Mouse (Mus musculus): ENCODE data around the gene Ubc. TPM values are rescaled to one million over a fixed set of nuclear protein-coding genes. Genes with fewer than 3 reads are reported as not detected.
"Not testable (repeated sequence)": the region's sequence is repeated elsewhere in the genome, so short reads cannot be mapped to it uniquely, and the experiment has no call there.

Ubc gene
- 1,127 and 1,268 TPM in 2 replicates for polyA plus RNA-seq (2015; fragmentation: Nextera tagmentation; extraction: Ambion mirVana)

GRCm38 (mm10) chr5:125389579-125390441, at the start of gene Ubc:
Gene Ubc (minus strand): TSS chr5:125390202.
- Histone ChIP-seq H3K36me3 (peaks cover 15% of the 10 kb centered on the region), H3K27me3 (no peaks in the 10 kb centered on the region), H3K9me3 (no peaks in the 10 kb centered on the region), H3K4me1 (replicated peaks) (peaks cover 59% of the 10 kb centered on the region), H3K4me2 (peak within 1 kb of the TSS; percentile 96), H3K4me3 (peak within 1 kb of the TSS; percentile 100), H3K9ac (peak within 1 kb of the TSS; percentile 100), H3K27ac (replicated peaks) (peak within 1 kb of the TSS; percentile 98)
- 1% methylated on average over 69 of the region's 69 CpGs for WGBS
- ATAC-seq (ENCODE audit: low read depth), result peak; percentile 44

- Histone ChIP-seq H3K36me3 (peaks cover 24% of the 10 kb centered on the region), H3K4me1 (replicated peaks) (peaks cover 12% of the 10 kb centered on the region), H3K4me2 (peak overlapping the region; percentile 87), H3K4me3 (peak overlapping the region; percentile 84)
- WGBS, result 53% methylated on average over 15 of the region's 15 CpGs
- not testable (repeated sequence) for H3K9ac ChIP-seq; H3K27ac ChIP-seq (replicated peaks); H3K27me3 ChIP-seq; H3K9me3 ChIP-seq; ATAC-seq (ENCODE audit: low read depth)
Measured at GRCm38 (mm10) chr5:125434347-125434746, 44.3 kb upstream of the Ubc start.

GRCm38 (mm10) chr5:125433793-125434337, 43.9 kb upstream of the Ubc start, which contains the start of gene Dhx37:
Gene Dhx37 (minus strand): TSS chr5:125434121.
- peak; percentile 96 for ATAC-seq (ENCODE audit: low read depth)
- WGBS, result under 1% methylated on average over 46 of the region's 46 CpGs
- Histone ChIP-seq H3K9ac (peak within 1 kb of the TSS; percentile 89), H3K4me2 (peak within 1 kb of the TSS; percentile 87), H3K27me3 (no peaks in the 10 kb centered on the region), H3K4me1 (replicated peaks) (peaks cover 12% of the 10 kb centered on the region), H3K4me3 (peak within 1 kb of the TSS; percentile 84), H3K27ac (replicated peaks) (peak within 1 kb of the TSS; percentile 70), H3K36me3 (peaks cover 29% of the 10 kb centered on the region), H3K9me3 (no peaks in the 10 kb centered on the region; the same call in 1 of the 2 replicates)

- H3K36me3 ChIP-seq, result peaks cover 44% of the 10 kb centered on the region
- H3K4me2 ChIP-seq, result peak overlapping the region; percentile 87
- not testable (repeated sequence) for H3K27me3 ChIP-seq; ATAC-seq (ENCODE audit: low read depth); H3K9me3 ChIP-seq; H3K9ac ChIP-seq; H3K27ac ChIP-seq (replicated peaks); H3K4me3 ChIP-seq
- WGBS, result 88% methylated on average over 2 of the region's 2 CpGs
- peaks cover 12% of the 10 kb centered on the region for H3K4me1 ChIP-seq (replicated peaks)
Measured at GRCm38 (mm10) chr5:125432324-125432723, 42.3 kb upstream of the Ubc start.

GRCm38 (mm10) chr5:125426343-125426742, 36.3 kb upstream of the Ubc start:
- no peak for ATAC-seq (ENCODE audit: low read depth)
- 96% methylated on average over 10 of the region's 10 CpGs for WGBS

GRCm38 (mm10) chr5:125425698-125426276, 35.8 kb upstream of the Ubc start:
- H3K9me3 ChIP-seq, result no peaks in the 10 kb centered on the region
- H3K9ac ChIP-seq, result no peak overlapping the region
- H3K36me3 ChIP-seq, result peaks cover 100% of the 10 kb centered on the region
- no peak overlapping the region for H3K27ac ChIP-seq (replicated peaks)
- no peak for ATAC-seq (ENCODE audit: low read depth)
- H3K4me3 ChIP-seq, result no peak overlapping the region
- H3K4me1 ChIP-seq (replicated peaks), result no peaks in the 10 kb centered on the region
- WGBS, result 97% methylated on average over 10 of the region's 10 CpGs
- H3K27me3 ChIP-seq, result no peaks in the 10 kb centered on the region
- no peak overlapping the region for H3K4me2 ChIP-seq

More at GRCm38 (mm10) chr5:125426343-125426742, 36.3 kb upstream of the Ubc start:
- Histone ChIP-seq H3K4me3 (no peak overlapping the region), H3K27ac (replicated peaks) (no peak overlapping the region), H3K9me3 (no peaks in the 10 kb centered on the region), H3K4me2 (no peak overlapping the region), H3K36me3 (peaks cover 100% of the 10 kb centered on the region), H3K4me1 (replicated peaks) (no peaks in the 10 kb centered on the region), H3K9ac (no peak overlapping the region), H3K27me3 (no peaks in the 10 kb centered on the region)

- no peak overlapping the region for H3K4me2 ChIP-seq
- 86% methylated on average over 11 of the region's 11 CpGs for WGBS
Measured at GRCm38 (mm10) chr5:125419124-125419523, 29.1 kb upstream of the Ubc start.

GRCm38 (mm10) chr5:125418636-125419035, 28.6 kb upstream of the Ubc start:
- H3K4me3 ChIP-seq, result no peak overlapping the region
- no peaks in the 10 kb centered on the region for H3K27me3 ChIP-seq
- H3K9me3 ChIP-seq, result no peaks in the 10 kb centered on the region
- WGBS, result 93% methylated on average over 12 of the region's 12 CpGs
- H3K27ac ChIP-seq (replicated peaks), result no peak overlapping the region
- H3K4me2 ChIP-seq, result no peak overlapping the region
- no peak for ATAC-seq (ENCODE audit: low read depth)
- H3K9ac ChIP-seq, result no peak overlapping the region
- no peaks in the 10 kb centered on the region for H3K4me1 ChIP-seq (replicated peaks)
- peaks cover 98% of the 10 kb centered on the region for H3K36me3 ChIP-seq

More at GRCm38 (mm10) chr5:125419124-125419523, 29.1 kb upstream of the Ubc start:
- Histone ChIP-seq H3K36me3 (peaks cover 98% of the 10 kb centered on the region), H3K27ac (replicated peaks) (no peak overlapping the region), H3K4me1 (replicated peaks) (no peaks in the 10 kb centered on the region), H3K27me3 (no peaks in the 10 kb centered on the region), H3K9me3 (no peaks in the 10 kb centered on the region), H3K4me3 (no peak overlapping the region), H3K9ac (no peak overlapping the region)
- no peak for ATAC-seq (ENCODE audit: low read depth)

GRCm38 (mm10) chr5:125416183-125416582, 26.2 kb upstream of the Ubc start:
- H3K9me3 ChIP-seq, result no peaks in the 10 kb centered on the region
- no peak overlapping the region for H3K4me3 ChIP-seq
- H3K36me3 ChIP-seq, result peaks cover 83% of the 10 kb centered on the region
- H3K4me2 ChIP-seq, result no peak overlapping the region
- WGBS, result 98% methylated on average over 8 of the region's 8 CpGs
- H3K27ac ChIP-seq (replicated peaks), result no peak overlapping the region
- no peak overlapping the region for H3K9ac ChIP-seq
- H3K4me1 ChIP-seq (replicated peaks), result no peaks in the 10 kb centered on the region
- no peaks in the 10 kb centered on the region for H3K27me3 ChIP-seq
- no peak for ATAC-seq (ENCODE audit: low read depth)

- H3K27ac ChIP-seq (replicated peaks), result 0 out of 2 replicates have a peak overlapping the region, but pooled peaks have one; percentile 13
- H3K27me3 ChIP-seq, result no peaks in the 10 kb centered on the region
- no peak for ATAC-seq (ENCODE audit: low read depth)
- no peak overlapping the region for H3K9ac ChIP-seq
- WGBS, result 78% methylated on average over 4 of the region's 4 CpGs
- H3K4me2 ChIP-seq, result no peak overlapping the region
- H3K36me3 ChIP-seq, result peaks cover 60% of the 10 kb centered on the region
- H3K4me3 ChIP-seq, result no peak overlapping the region
- 0 out of 2 replicates have a peak, but pooled peaks cover 3% of the 10 kb centered on the region for H3K4me1 ChIP-seq (replicated peaks)
- H3K9me3 ChIP-seq, result no peaks in the 10 kb centered on the region
Measured at GRCm38 (mm10) chr5:125413763-125414162, 23.8 kb upstream of the Ubc start.

- H3K27ac ChIP-seq (replicated peaks); H3K9me3 ChIP-seq; H3K4me1 ChIP-seq (replicated peaks); H3K4me2 ChIP-seq; H3K4me3 ChIP-seq; H3K27me3 ChIP-seq; ATAC-seq (ENCODE audit: low read depth); H3K9ac ChIP-seq: not testable (repeated sequence)
- H3K36me3 ChIP-seq, result peaks cover 47% of the 10 kb centered on the region
- WGBS, result 94% methylated on average over 8 of the region's 8 CpGs
Measured at GRCm38 (mm10) chr5:125412536-125412935, 22.5 kb upstream of the Ubc start.

GRCm38 (mm10) chr5:125411972-125412530, 22.0 kb upstream of the Ubc start:
- Histone ChIP-seq H3K27me3 (no peaks in the 10 kb centered on the region), H3K27ac (replicated peaks) (no peak overlapping the region), H3K9ac (no peak overlapping the region), H3K4me3 (no peak overlapping the region), H3K36me3 (peaks cover 43% of the 10 kb centered on the region), H3K4me2 (no peak overlapping the region), H3K9me3 (no peaks in the 10 kb centered on the region), H3K4me1 (replicated peaks) (peaks cover 8% of the 10 kb centered on the region)
- no peak for ATAC-seq (ENCODE audit: low read depth)
- 59% methylated on average over 5 of the region's 5 CpGs for WGBS
